Mouse (Mus musculus) heart, embryonic 16.5 days (tissue): Measurements from ENCODE around the gene Rfk. TPM values are rescaled to one million over a fixed set of nuclear protein-coding genes. Genes with fewer than 3 reads are reported as not detected.

ENCODE experiments used
- ATAC-seq: fragments of 200-750 bp; cut with Nextera tagmentation; replicated peaks from 2 replicates; pipeline ENCODE4 v1.8.0; 2017; ENCODE audit warnings: moderate number of reproducible peaks; ENCODE audit not compliant: insufficient read depth, low FRiP score; ENCODE audit errors: extremely low read depth
- H3K27ac ChIP-seq: fragments of 300-500 bp; sonication (generic); 2 replicates; pipeline ENCODE4 v1.5.1; 2014; ENCODE audit warnings: mild to moderate bottlenecking, low read length, control low read depth, moderate library complexity
- H3K27me3 ChIP-seq: fragments of 300-500 bp; sonication (generic); 2 replicates; pipeline ENCODE4 v1.6.1; 2014; ENCODE audit warnings: low read length, mixed read lengths; ENCODE audit not compliant: control insufficient read depth, insufficient read depth
- H3K36me3 ChIP-seq: fragments of 300-500 bp; sonication (generic); 2 replicates; pipeline ENCODE4 v1.6.1; 2014; ENCODE audit not compliant: control insufficient read depth, insufficient read depth
- H3K4me1 ChIP-seq: fragments of 300-500 bp; sonication (generic); 2 replicates; pipeline ENCODE4 v1.6.1; 2014; ENCODE audit warnings: low read length, mixed read lengths; ENCODE audit not compliant: control insufficient read depth, insufficient read depth
- H3K4me2 ChIP-seq: fragments of 300-500 bp; sonication (generic); 2 replicates; pipeline ENCODE4 v1.6.1; 2014; ENCODE audit warnings: low read depth, mild to moderate bottlenecking, control low read depth, low read length
- H3K4me3 ChIP-seq: fragments of 300-500 bp; sonication (generic); 2 replicates; pipeline ENCODE4 v1.5.1; 2014; ENCODE audit warnings: mild to moderate bottlenecking, control low read depth, low read length
- H3K9ac ChIP-seq: fragments of 300-500 bp; sonication (generic); 2 replicates; pipeline ENCODE4 v1.6.1; 2014; ENCODE audit warnings: low read length, control low read depth
- H3K9me3 ChIP-seq: fragments of 300-500 bp; sonication (generic); replicated peaks from 2 replicates; pipeline ENCODE4 v1.6.1; 2016; ENCODE audit warnings: low read length; ENCODE audit not compliant: control insufficient read depth
- WGBS: fragments of 180-500 bp; shearing (Covaris S2); extraction: QIAGEN DNeasy Blood & Tissue Kit; methylation state at CpG from one replicate; pipeline ENCODE4 v1.1.7; 2014; 5-methylcytosine and 5-hydroxymethylcytosine counted together
- polyA plus RNA-seq: library from polyadenylated mRNA; unstranded; fragments of >200 nt; fragmentation: Nextera tagmentation; extraction: Ambion mirVana; gene quantifications from 2 replicates; pipeline ENCODE4 v1.2.1, GENCODE M21; 2015

Rfk gene
- polyA plus RNA-seq, 1 experiment from 2014 or later = 68.9 TPM

DNA sequence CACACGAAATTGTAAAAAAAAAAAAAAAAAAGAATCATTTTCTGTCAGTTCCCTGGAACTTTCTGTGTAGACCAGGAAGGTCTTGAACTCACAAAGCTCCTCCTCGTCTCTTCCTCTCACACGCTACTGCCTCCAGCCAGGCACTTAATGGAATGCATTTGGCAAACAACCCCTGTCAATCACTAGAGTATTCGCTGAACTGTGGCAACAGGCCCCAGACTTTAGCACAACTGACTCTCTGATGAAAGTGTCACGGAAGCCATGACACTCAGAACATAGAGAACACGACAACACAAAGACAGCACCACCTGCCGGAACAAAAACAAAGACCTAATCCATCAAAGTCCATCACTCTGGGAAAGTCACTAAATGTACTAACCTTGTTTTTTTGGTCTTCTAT, 24.3 kb upstream of the Rfk start:
- H3K4me1 ChIP-seq = no peaks in the 10 kb centered on the region
- no peak for ATAC-seq
- H3K27ac ChIP-seq = no peak overlapping the region
- no peaks in the 10 kb centered on the region for H3K36me3 ChIP-seq
- H3K4me3 ChIP-seq = no peak overlapping the region
- 59% methylated on average over 7 of the region's 7 CpGs for WGBS
- H3K9me3 ChIP-seq = no peaks in the 10 kb centered on the region
- no peak overlapping the region for H3K9ac ChIP-seq
- no peaks in the 10 kb centered on the region for H3K27me3 ChIP-seq
- H3K4me2 ChIP-seq = no peak overlapping the region

DNA sequence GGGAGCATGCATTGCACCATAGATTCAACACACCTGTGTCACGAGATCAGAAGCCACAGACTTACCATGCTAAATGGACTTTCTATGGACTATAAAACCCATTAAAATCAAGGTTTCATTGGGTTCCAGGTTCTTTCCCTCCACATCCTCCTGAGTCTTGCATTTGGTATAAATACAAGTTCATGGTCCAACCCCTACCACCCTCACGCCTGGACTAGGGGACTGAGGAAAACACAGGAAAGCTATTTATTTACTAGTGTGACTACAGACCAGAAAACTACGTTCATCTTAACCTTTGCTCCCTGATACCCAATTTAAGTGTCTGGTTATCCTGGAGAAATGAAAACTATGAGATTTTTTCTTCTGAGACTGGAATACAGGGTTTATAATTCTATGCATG, 21.1 kb upstream of the Rfk start, which contains the start of gene Gcnt1:
Gene Gcnt1 (minus strand): TSS at position 144 of the 400 bp plus-strand sequence.
- Histone ChIP-seq H3K4me3 (no peak within 1 kb of the TSS), H3K9me3 (no peaks in the 10 kb centered on the region), H3K4me2 (no peak within 1 kb of the TSS), H3K4me1 (no peaks in the 10 kb centered on the region), H3K27ac (no peak within 1 kb of the TSS), H3K9ac (no peak within 1 kb of the TSS), H3K36me3 (no peaks in the 10 kb centered on the region), H3K27me3 (no peaks in the 10 kb centered on the region)
- 78% methylated on average over 3 of the region's 3 CpGs for WGBS
- ATAC-seq = no peak

DNA sequence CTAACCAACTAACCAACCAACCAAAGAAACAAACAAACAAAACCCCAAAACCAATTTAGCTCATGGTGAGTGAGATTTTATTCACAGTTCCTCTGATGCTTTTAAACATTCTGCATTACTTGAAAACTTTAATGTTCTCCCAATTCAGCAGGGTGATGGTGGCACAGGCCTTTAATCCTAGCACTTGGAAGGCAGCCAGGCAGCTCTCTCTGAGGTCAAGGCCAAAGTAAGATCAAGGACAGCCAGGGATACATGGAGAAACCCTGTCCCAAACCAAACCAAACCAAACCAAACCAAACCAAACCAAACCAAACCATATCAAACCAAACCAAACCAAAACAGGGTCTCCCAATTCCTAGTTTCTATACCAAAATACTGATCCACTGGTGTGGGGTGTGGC, 15.0 kb upstream of the Rfk start:
- Histone ChIP-seq H3K27me3 (no peaks in the 10 kb centered on the region), H3K36me3 (no peaks in the 10 kb centered on the region), H3K4me3 (no peak overlapping the region), H3K4me2 (no peak overlapping the region), H3K9me3 (no peaks in the 10 kb centered on the region), H3K4me1 (no peaks in the 10 kb centered on the region), H3K27ac (no peak overlapping the region), H3K9ac (no peak overlapping the region)
- no peak for ATAC-seq

DNA sequence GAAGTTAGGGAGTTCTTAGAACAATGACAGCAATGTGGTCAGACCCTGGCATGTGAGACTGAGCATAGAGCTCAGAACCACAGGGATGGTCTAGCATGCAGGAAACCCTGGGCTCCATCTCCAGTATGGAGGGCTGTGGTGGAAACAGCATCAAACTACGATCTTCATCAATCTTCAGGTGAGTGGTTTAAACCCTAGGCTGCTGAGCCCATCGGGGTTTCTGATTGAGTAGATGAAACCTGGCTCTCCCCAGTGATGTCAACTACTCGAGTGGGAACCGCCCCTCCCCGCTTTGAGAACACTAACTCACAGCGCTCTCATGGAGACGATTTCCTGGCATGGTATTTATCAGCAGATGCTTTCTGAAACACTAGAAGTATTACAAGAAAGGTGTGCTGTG, 13.3 kb upstream of the Rfk start:
- H3K4me1 ChIP-seq = no peaks in the 10 kb centered on the region
- no peaks in the 10 kb centered on the region for H3K9me3 ChIP-seq
- H3K4me3 ChIP-seq = no peak overlapping the region
- no peaks in the 10 kb centered on the region for H3K36me3 ChIP-seq
- no peak overlapping the region for H3K4me2 ChIP-seq
- H3K9ac ChIP-seq = no peak overlapping the region
- H3K27ac ChIP-seq = no peak overlapping the region
- H3K27me3 ChIP-seq = no peaks in the 10 kb centered on the region
- ATAC-seq = no peak
- WGBS = 52% methylated on average over 7 of the region's 7 CpGs

DNA sequence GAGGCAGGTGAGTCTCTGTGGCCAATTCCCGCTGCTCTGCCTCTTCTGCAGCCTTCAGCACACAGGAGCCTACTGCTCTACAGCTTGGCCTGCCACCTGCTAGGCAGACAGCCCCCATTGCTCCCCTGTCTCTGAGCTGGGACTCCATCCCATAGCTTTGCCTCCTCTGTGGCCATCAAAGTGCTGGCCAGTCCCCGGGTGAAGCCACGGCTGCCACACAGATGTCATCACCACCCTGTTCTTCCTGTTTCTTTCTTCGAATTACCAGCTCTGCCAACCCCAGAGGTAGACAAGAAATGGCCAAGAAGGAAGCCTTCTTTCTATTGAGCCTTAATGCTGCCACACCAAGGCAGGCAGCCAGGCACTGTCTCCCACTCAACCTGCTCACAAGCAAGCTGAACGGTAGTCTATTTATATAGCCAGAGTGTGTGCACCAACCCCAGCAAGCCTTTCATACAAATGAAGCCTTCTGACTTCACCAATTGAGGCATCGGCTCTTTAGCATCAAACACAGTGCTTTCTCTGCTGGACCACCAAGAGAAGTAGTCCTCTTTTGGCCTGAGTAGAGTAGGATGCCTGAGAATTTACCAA, 10.9 kb upstream of the Rfk start:
- Histone ChIP-seq H3K4me1 (no peaks in the 10 kb centered on the region), H3K9ac (no peak overlapping the region), H3K4me2 (no peak overlapping the region), H3K36me3 (no peaks in the 10 kb centered on the region), H3K4me3 (no peak overlapping the region), H3K9me3 (no peaks in the 10 kb centered on the region), H3K27me3 (no peaks in the 10 kb centered on the region), H3K27ac (no peak overlapping the region)
- 66% methylated on average over 6 of the region's 6 CpGs for WGBS
- no peak for ATAC-seq

DNA sequence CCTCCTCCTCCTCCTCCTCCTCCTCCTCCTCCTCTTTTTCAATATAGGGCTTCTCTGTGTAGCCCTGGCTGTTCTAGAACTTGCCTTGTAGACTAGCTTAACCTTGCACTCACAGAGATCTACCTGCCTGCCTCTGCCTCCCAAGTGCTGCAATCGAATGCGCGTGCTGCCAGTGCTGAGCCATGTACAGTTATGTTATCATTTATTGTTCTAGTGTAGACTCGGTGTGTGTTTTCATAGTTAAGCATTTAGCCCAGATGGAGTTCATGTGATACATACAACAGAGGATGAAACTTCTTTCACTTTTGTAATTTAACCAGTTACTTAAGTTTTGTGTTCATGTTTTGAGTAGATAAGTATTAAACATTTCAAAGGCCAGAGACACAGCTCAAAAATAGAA, 8.8 kb upstream of the Rfk start:
- ATAC-seq = no peak
- Histone ChIP-seq H3K27me3 (no peaks in the 10 kb centered on the region), H3K4me2 (no peak overlapping the region), H3K36me3 (no peaks in the 10 kb centered on the region), H3K9me3 (no peaks in the 10 kb centered on the region), H3K4me3 (no peak overlapping the region), H3K4me1 (no peaks in the 10 kb centered on the region), H3K27ac (no peak overlapping the region), H3K9ac (no peak overlapping the region)
- WGBS = 88% methylated on average over 4 of the region's 4 CpGs

DNA sequence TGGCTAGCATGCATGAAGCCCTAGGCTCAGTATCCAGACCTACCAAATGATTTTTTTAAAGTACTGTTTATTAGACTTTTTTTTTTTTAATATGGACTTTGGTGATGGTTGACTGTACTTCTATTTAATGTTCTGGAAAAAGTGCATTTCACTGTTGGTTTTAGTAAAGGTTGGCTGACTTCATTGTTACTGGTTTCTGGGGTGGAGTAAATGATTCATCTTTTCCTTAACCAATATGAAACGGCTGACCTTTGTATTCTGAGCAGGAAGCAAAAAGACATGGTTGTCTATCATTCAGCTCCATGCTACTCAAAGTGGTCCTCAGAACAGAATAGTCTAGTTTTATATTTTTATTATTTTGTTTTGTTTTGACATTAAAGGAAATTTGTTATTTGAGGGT, 8.4 kb upstream of the Rfk start:
- H3K9me3 ChIP-seq = no peaks in the 10 kb centered on the region
- ATAC-seq = no peak
- no peak overlapping the region for H3K9ac ChIP-seq
- WGBS = 67% methylated on average over 1 of the region's 1 CpGs
- H3K36me3 ChIP-seq = no peaks in the 10 kb centered on the region
- no peak overlapping the region for H3K27ac ChIP-seq
- no peak overlapping the region for H3K4me2 ChIP-seq
- H3K4me1 ChIP-seq = no peaks in the 10 kb centered on the region
- H3K27me3 ChIP-seq = no peaks in the 10 kb centered on the region
- no peak overlapping the region for H3K4me3 ChIP-seq

DNA sequence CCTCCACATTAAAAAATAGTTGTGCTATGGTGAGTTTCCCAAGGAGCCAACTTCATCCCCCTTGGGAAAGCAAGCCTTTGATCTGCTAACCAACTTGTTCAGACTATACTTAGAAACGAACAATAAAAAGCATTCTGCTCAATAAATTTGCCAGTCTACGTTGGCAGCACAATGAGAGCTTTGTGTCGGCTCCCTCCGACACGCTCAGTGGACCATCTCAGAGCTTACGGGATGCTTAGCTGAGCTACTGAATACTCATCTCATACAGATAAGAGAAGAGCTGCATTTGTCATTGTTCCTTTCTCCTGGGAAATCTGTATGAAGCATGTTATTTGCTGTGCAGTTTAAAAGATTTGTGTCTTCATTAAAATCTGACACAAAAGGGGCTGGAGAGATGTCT, 7.4 kb upstream of the Rfk start:
- Histone ChIP-seq H3K9ac (no peak overlapping the region), H3K27ac (no peak overlapping the region), H3K36me3 (no peaks in the 10 kb centered on the region), H3K4me3 (no peak overlapping the region), H3K4me1 (no peaks in the 10 kb centered on the region), H3K4me2 (no peak overlapping the region), H3K27me3 (no peaks in the 10 kb centered on the region), H3K9me3 (no peaks in the 10 kb centered on the region)
- no peak for ATAC-seq
- 71% methylated on average over 6 of the region's 6 CpGs for WGBS

DNA sequence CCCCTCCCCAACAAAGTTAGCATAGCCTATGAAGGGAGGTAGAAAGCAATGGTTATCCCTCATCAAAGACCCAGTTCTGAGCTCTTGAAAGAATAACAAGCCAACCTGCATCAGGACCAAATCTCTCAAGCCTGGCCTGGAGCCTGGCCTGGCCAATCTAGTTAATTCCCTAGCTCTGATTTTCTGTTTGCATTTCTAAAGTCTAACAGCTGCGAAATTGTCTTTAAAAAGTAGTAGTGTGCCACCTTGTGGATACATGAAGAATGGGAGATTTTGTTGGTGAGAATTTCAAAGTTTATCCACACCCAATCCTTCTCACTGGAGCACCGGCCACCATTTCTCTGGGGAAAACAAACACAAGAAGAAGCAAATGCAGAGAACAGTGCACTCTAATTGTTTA, 5.4 kb upstream of the Rfk start:
- Histone ChIP-seq H3K4me2 (no peak overlapping the region), H3K27me3 (no peaks in the 10 kb centered on the region), H3K4me1 (no peaks in the 10 kb centered on the region), H3K27ac (no peak overlapping the region), H3K9ac (no peak overlapping the region), H3K4me3 (no peak overlapping the region), H3K36me3 (no peaks in the 10 kb centered on the region), H3K9me3 (no peaks in the 10 kb centered on the region)
- no peak for ATAC-seq
- WGBS = 19% methylated on average over 2 of the region's 2 CpGs
